Mouse (Mus musculus) bone marrow, adult 2 months (tissue): Measurements from ENCODE around the gene Mbtps2. TPM values are rescaled to one million over a fixed set of nuclear protein-coding genes. Genes with fewer than 3 reads are reported as not detected.
A peak's percentile ranks its signal among the peaks of the same experiment; 100 is the strongest.

ENCODE experiments used
- H3K27ac ChIP-seq: fragments of 200-500 bp; 2 replicates; pipeline ENCODE4 v1.5.1; 2012; ENCODE audit warnings: low read depth, mild to moderate bottlenecking, control low read depth, inconsistent platforms, low read length; ENCODE audit not compliant: control insufficient read depth, poor library complexity, insufficient read depth
- H3K4me1 ChIP-seq: fragments of 200-500 bp; 2 replicates; pipeline ENCODE4 v1.6.1; 2011; ENCODE audit warnings: low read length; ENCODE audit not compliant: control insufficient read depth, insufficient read depth
- H3K4me3 ChIP-seq: fragments of 200-500 bp; replicated peaks from 2 replicates; pipeline ENCODE3; 2011; ENCODE audit warnings: mild to moderate bottlenecking, low read depth, low read length, control low read depth; ENCODE audit not compliant: control insufficient read depth
- CTCF ChIP-seq: fragments of 200-500 bp; IDR thresholded peaks from 2 replicates; pipeline ENCODE4 v1.5.1; 2011; ENCODE audit warnings: low read length, control low read depth; ENCODE audit not compliant: control insufficient read depth, insufficient read depth
- POLR2A ChIP-seq: fragments of 200-500 bp; IDR thresholded peaks from 2 replicates; pipeline ENCODE4 v1.6.1; 2011; ENCODE audit warnings: low read depth, mild to moderate bottlenecking, control low read depth, low read length, borderline replicate concordance; ENCODE audit not compliant: control insufficient read depth
- WGBS: fragments of 180-500 bp; shearing (Covaris S2); methylation state at CpG from one replicate; pipeline ENCODE4 v1.1.7; 2018; 5-methylcytosine and 5-hydroxymethylcytosine counted together
- polyA plus RNA-seq: library from polyadenylated mRNA; stranded (reverse); fragments of >200 nt; gene quantifications from 2 replicates; pipeline ENCODE4 v1.2.4, GENCODE M21; 2011; ENCODE audit warnings: low replicate concordance; ENCODE audit not compliant: missing spikeins, insufficient read depth, insufficient read length

The Mbtps2 gene
- polyA plus RNA-seq, 1 experiment = 6.1 TPM

GRCm38 (mm10) chrX:157568840-157569239 lies 29.7 kb downstream of the Mbtps2 start, which contains the start of gene Yy2:
Gene Yy2, minus strand, starts transcription at chrX:157568985.
- 86% methylated on average over 26 of the region's 26 CpGs for WGBS

GRCm38 (mm10) chrX:157563794-157564193 lies 34.7 kb downstream of the Mbtps2 start:
- no peak overlapping the region for H3K4me3 ChIP-seq
- H3K27ac ChIP-seq = no peak overlapping the region
- TF ChIP-seq POLR2A (no peak), CTCF (peak; percentile 28; the same call in 1 of the 2 replicates)
- H3K4me1 ChIP-seq = no peaks in the 10 kb centered on the region
- 77% methylated on average over 10 of the region's 10 CpGs for WGBS

More at GRCm38 (mm10) chrX:157568840-157569239, 29.7 kb downstream of the Mbtps2 start, which contains the start of gene Yy2:
- no peak within 1 kb of the TSS for H3K27ac ChIP-seq
- no peak for TF ChIP-seq POLR2A
- no peak for TF ChIP-seq CTCF
- H3K4me1 ChIP-seq = no peaks in the 10 kb centered on the region
- H3K4me3 ChIP-seq = no peak within 1 kb of the TSS

GRCm38 (mm10) chrX:157547082-157547481 lies 51.4 kb downstream of the Mbtps2 start:
- Histone ChIP-seq H3K27ac (no peak overlapping the region), H3K4me1 (no peaks in the 10 kb centered on the region), H3K4me3 (no peak overlapping the region)
- no peak for TF ChIP-seq CTCF
- no peak for TF ChIP-seq POLR2A
- 64% methylated on average over 3 of the region's 3 CpGs for WGBS

- no peak for TF ChIP-seq CTCF
- no peak for TF ChIP-seq POLR2A
- WGBS = 63% methylated on average over 5 of the region's 5 CpGs
- no peaks in the 10 kb centered on the region for H3K4me1 ChIP-seq
- no peak overlapping the region for H3K4me3 ChIP-seq
- no peak overlapping the region for H3K27ac ChIP-seq
Measured at GRCm38 (mm10) chrX:157506400-157506799, 92.1 kb downstream of the Mbtps2 start.

GRCm38 (mm10) chrX:157504506-157504905 lies 94.0 kb downstream of the Mbtps2 start:
- TF ChIP-seq POLR2A (no peak), CTCF (no peak)
- H3K27ac ChIP-seq = no peak overlapping the region
- no peak overlapping the region for H3K4me3 ChIP-seq
- 79% methylated on average over 1 of the region's 1 CpGs for WGBS
- no peaks in the 10 kb centered on the region for H3K4me1 ChIP-seq

- WGBS = 38% methylated on average over 2 of the region's 2 CpGs
- H3K4me1 ChIP-seq = no peaks in the 10 kb centered on the region
- H3K27ac ChIP-seq = no peak overlapping the region
- TF ChIP-seq POLR2A (no peak), CTCF (no peak)
- H3K4me3 ChIP-seq = no peak overlapping the region
Measured at GRCm38 (mm10) chrX:157501871-157502270, 96.6 kb downstream of the Mbtps2 start.

- no peaks in the 10 kb centered on the region for H3K4me1 ChIP-seq
- no peak overlapping the region for H3K27ac ChIP-seq
- WGBS = 76% methylated on average over 8 of the region's 8 CpGs
- TF ChIP-seq CTCF (no peak), POLR2A (no peak)
- no peak overlapping the region for H3K4me3 ChIP-seq
Measured at GRCm38 (mm10) chrX:157500004-157500403, 98.5 kb downstream of the Mbtps2 start.

GRCm38 (mm10) chrX:157493159-157493558 lies 105.4 kb downstream of the Mbtps2 start:
- Histone ChIP-seq H3K27ac (no peak overlapping the region), H3K4me1 (no peaks in the 10 kb centered on the region), H3K4me3 (no peak overlapping the region)
- 83% methylated on average over 4 of the region's 4 CpGs for WGBS
- TF ChIP-seq CTCF = no peak
- TF ChIP-seq POLR2A = no peak
